Mouse (Mus musculus): ENCODE measurements around the gene Rho. TPM values are rescaled to one million over a fixed set of nuclear protein-coding genes. Genes with fewer than 3 reads are reported as not detected.
A peak's percentile ranks its signal among the peaks of the same experiment; 100 is the strongest.

Rho gene
- total and polyA plus RNA-seq, 3 experiments = 0.11 TPM; not detected in 2

DNA sequence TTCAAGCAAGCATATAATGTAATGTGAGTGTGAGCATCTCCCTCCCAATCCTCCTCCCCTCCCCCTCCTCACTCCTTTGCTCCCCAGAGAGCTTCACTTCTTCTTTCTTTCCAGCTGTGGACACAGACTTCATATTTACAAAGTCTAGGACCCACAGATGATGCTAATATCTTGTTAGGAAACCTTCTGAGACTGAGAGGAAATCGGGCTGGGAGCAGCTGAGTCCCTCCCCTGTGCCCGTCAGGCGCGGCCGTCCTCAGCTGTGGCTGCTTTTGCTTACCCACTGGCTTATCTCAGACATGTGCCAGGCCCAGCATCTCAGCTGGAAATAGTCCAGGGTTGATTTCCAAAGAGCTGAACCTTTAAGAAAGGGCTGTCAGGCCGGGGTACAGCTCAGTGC lies 14.8 kb downstream of the Rho start (continued):
- TF ChIP-seq MYC (IDR thresholded peaks at IDR 0.05; ENCODE audit: low read depth, low read length) = no peak
- TF ChIP-seq MAFK (IDR thresholded peaks at IDR 0.05; ENCODE audit: borderline replicate concordance, low read depth, low read length) = no peak
- TF ChIP-seq SIN3A (IDR thresholded peaks at IDR 0.05; ENCODE audit: low read length) = peak; percentile 37; the same call in 1 of the 2 replicates
- no peak for TF ChIP-seq TBP (IDR thresholded peaks at IDR 0.05; ENCODE audit: low read depth, low read length)
- no peak for TF ChIP-seq ELF1 (IDR thresholded peaks at IDR 0.05; ENCODE audit: low read depth, low read length)
- no peak for TF ChIP-seq MYB (IDR thresholded peaks at IDR 0.05; ENCODE audit: low read depth, low read length)
- no peak for TF ChIP-seq ZKSCAN1 (IDR thresholded peaks at IDR 0.05; ENCODE audit: low read depth, low read length)
- peak; percentile 85 for TF ChIP-seq ETS1 (IDR thresholded peaks at IDR 0.05; ENCODE audit: low read depth, low read length)

DNA sequence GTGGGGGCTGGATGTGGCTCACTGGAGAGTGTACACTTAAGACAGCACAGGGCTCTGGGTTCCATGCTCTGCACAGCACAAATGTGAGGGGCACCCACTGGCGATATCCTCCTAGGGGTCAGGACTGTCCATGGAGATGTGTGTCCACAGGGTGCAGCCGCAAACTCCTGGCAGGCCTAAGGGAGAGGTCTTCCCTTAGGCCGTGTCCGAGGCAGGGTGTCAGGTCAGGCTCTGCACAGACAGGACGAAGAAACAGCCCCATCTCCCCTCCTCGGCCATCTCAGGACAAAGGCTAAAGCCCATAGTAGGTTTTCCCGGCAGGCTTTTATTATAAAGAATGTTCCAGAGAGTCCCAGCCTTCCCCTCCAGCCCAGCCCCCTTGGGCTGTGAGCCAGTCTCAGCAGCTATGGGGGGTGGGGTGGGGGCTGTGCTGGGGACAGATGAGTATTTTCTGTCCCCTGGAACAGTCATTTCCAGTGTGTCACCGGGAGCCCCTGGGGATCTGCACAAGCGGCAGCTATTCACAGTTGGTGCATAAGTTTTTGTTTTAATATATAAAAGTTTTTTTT lies 23.0 kb downstream of the Rho start:
- H3K9ac ChIP-seq (ENCODE audit: control insufficient read depth, low read depth, low read length, poor library complexity, severe bottlenecking) = no peak overlapping the region
- H3K27ac ChIP-seq (ENCODE audit: control insufficient read depth, low read depth, low read length) = no peak overlapping the region
- no peaks in the 10 kb centered on the region for H3K4me1 ChIP-seq (ENCODE audit: control insufficient read depth in 1 of 2, insufficient read depth in 2 of 2, low read length in 2 of 2)
- no peaks in the 10 kb centered on the region for H3K79me2 ChIP-seq (ENCODE audit: control insufficient read depth, insufficient read depth, low read length, poor library complexity)
- no peak for DNase-seq (ENCODE audit: low read depth, low spot score)
- H3K4me3 ChIP-seq (ENCODE audit: control insufficient read depth in 1 of 2, insufficient read depth in 1 of 2, low read depth in 2 of 2, low read length in 2 of 2) = no peak overlapping the region
- TF ChIP-seq POLR2A (IDR thresholded peaks at IDR 0.05; ENCODE audit: control insufficient read depth in 1 of 2, insufficient read depth in 1 of 2, low read depth in 1 of 2, low read length in 2 of 2, poor library complexity in 1 of 2) = no peak
- TF ChIP-seq ETS1 (IDR thresholded peaks at IDR 0.05; ENCODE audit: low read depth, low read length) = no peak
- H3K27me3 ChIP-seq (ENCODE audit: control insufficient read depth in 1 of 2, insufficient read depth in 2 of 2, low read length in 2 of 2) = no peaks in the 10 kb centered on the region
- H3K9me3 ChIP-seq (replicated peaks; ENCODE audit: insufficient read depth, low read length) = no peaks in the 10 kb centered on the region
- no peaks in the 10 kb centered on the region for H3K36me3 ChIP-seq (ENCODE audit: control insufficient read depth in 1 of 2, insufficient read depth in 2 of 2, low read length in 2 of 2)

DNA sequence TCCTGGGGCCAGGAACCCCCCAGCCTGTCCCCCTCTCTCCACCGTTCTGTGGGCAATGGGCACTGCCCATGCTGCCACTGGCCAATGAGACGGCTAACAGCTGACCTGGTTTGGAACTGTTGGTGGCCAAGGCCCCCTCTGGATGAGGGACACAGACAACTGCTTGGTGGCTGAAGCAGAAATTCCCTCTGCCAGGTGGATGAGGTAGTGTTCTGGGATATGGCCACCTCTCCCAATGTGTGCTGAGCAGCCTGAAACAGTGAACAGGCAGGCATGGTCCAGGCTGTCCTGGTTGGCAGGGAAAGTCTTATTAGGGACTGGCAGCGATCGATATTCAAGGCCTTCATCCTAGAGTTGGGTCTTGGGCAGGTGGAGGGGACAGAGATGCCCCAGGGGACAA lies 23.6 kb downstream of the Rho start:
- DNase-seq (ENCODE audit: low read depth, low spot score) = no peak
- TF ChIP-seq ZNF384 (IDR thresholded peaks at IDR 0.05; ENCODE audit: low read depth, low read length) = no peak
- TF ChIP-seq ZKSCAN1 (IDR thresholded peaks at IDR 0.05; ENCODE audit: low read depth, low read length) = no peak
- TF ChIP-seq UBTF (IDR thresholded peaks at IDR 0.05; ENCODE audit: borderline replicate concordance, insufficient read depth, low read depth, low read length) = no peak
- no peak for TF ChIP-seq MYC (IDR thresholded peaks at IDR 0.05; ENCODE audit: low read depth, low read length)
- TF ChIP-seq KAT2A (conservative IDR thresholded peaks at IDR 0.05; ENCODE audit: low read depth, low read length) = no peak
- no peak for TF ChIP-seq ELF1 (IDR thresholded peaks at IDR 0.05; ENCODE audit: low read depth, low read length)
- TF ChIP-seq MAZ (IDR thresholded peaks at IDR 0.05; ENCODE audit: low read depth, low read length) = no peak
- no peak for TF ChIP-seq ZC3H11A (IDR thresholded peaks at IDR 0.05; ENCODE audit: low read depth, low read length)

More for the DNA sequence above, 23.6 kb downstream of the Rho start:
- H3K27me3 ChIP-seq (ENCODE audit: control insufficient read depth in 1 of 2, insufficient read depth in 2 of 2, low read length in 2 of 2) = no peaks in the 10 kb centered on the region
- no peak overlapping the region for H3K4me3 ChIP-seq (ENCODE audit: control insufficient read depth in 1 of 2, insufficient read depth in 1 of 2, low read depth in 2 of 2, low read length in 2 of 2)
- H3K79me2 ChIP-seq (ENCODE audit: control insufficient read depth, insufficient read depth, low read length, poor library complexity) = no peaks in the 10 kb centered on the region
- no peaks in the 10 kb centered on the region for H3K9me3 ChIP-seq (replicated peaks; ENCODE audit: insufficient read depth, low read length)
- no peak overlapping the region for H3K27ac ChIP-seq (ENCODE audit: control insufficient read depth, low read depth, low read length)
- H3K36me3 ChIP-seq (ENCODE audit: control insufficient read depth in 1 of 2, insufficient read depth in 2 of 2, low read length in 2 of 2) = no peaks in the 10 kb centered on the region
- no peaks in the 10 kb centered on the region for H3K4me1 ChIP-seq (ENCODE audit: control insufficient read depth in 1 of 2, insufficient read depth in 2 of 2, low read length in 2 of 2)
- no peak overlapping the region for H3K9ac ChIP-seq (ENCODE audit: control insufficient read depth, low read depth, low read length, poor library complexity, severe bottlenecking)
